Mouse (Mus musculus) lung, postnatal 0 days (tissue): ENCODE measurements around the gene Eif4a2.

ENCODE experiments used
- CTCF ChIP-seq: IDR thresholded peaks from 2 replicates; pipeline ENCODE4 v1.5.1; 2016; ENCODE audit warnings: antibody characterized with exemption, mild to moderate bottlenecking
- EP300 ChIP-seq: IDR thresholded peaks from 2 replicates; pipeline ENCODE4 v1.6.1; 2016; ENCODE audit warnings: antibody characterized with exemption, mild to moderate bottlenecking, control low read depth

GRCm38 (mm10) chr16:23144326-23144725 lies 37.1 kb downstream of the Eif4a2 start:
- no peak for TF ChIP-seq CTCF
- TF ChIP-seq EP300 = no peak
